Mouse (Mus musculus): ENCODE data around the gene Gm5796. TPM values are rescaled to one million over a fixed set of nuclear protein-coding genes. Genes with fewer than 3 reads are reported as not detected.
"Not testable (repeated sequence)": the region's sequence is repeated elsewhere in the genome, so short reads cannot be mapped to it uniquely, and the experiment has no call there.

Gm5796 gene
- polyA plus RNA-seq (2017; shearing (Covaris generic)): 1 to 10 TPM in 2 of 3 experiments, under 1 TPM in 1; 0.55 to 9.2 (median 3.6) TPM

DNA sequence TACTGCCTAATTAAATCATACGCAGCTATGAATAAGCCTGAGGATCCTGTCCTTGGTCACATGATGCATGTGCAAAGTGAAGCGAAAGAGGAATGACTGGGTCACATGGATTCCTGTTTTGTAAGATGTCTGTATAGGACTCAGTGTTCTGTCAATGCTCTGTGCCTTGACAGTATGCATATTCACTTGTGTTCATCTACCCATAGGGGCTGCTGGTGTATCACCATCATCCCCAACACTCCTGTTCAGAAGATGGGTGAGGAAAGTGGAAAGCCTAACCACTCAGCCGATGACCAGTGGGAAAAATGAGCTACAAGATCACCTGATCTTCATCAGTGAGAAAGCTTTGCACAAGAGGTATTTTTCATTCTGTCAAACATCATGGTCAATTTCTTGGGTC is at the start of gene Gm5796:
TSS of gene Gm5796 (plus strand) at position 301 of the 400 bp plus-strand sequence.
- not testable (repeated sequence) for ATAC-seq

DNA sequence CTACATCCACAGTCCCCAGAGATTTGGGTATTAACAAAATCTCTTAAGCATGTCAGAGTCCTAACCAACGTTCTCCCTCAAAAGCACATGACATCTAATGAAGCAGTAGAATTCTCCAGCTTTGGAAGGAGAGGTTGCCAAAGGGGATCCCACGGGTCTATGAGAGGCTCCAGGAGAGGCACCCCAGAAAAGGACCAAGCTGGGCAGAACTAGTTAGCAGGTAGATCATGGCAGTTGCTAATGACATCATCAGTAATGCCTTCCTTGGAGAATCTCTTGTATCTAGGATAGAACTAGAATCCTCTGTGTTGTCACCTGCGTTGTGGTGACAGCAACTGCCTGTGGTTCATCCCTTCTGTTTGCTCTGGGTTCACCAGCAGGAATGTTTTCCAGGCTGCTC is 25.6 kb upstream of the Gm5796 start, which contains the start of gene Gm3099:
TSS of gene Gm3099 (plus strand) at position 301 of the 400 bp plus-strand sequence.
- not testable (repeated sequence) for ATAC-seq

DNA sequence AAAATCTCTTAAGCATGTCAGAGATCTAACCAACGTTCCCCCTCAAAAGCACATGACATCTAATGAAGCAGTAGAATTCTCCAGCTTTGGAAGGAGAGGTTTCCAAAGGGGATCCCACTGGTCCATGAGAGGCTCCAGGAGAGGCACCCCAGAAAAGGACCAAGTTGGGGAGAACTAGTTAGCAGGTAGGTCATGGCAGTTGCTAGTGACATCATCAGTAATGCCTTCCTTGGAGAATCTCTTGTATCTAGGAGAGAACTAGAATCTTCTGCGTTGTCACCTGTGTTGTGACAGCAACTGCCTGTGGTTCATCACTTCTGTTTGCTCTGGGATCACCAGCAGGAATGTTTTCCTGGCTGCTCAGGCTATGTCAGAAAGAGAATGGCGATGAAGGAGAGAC is 60.1 kb downstream of the Gm5796 start, which contains the start of gene Gm3115:
TSS of gene Gm3115 (plus strand) at position 301 of the 400 bp plus-strand sequence.
- not testable (repeated sequence) for ATAC-seq

Other genes starting within 250 kb of the Gm5796 start
- 1 to 10 TPM in 1 of 3 experiments, under 1 TPM in 2; 0.70 to 8.4 (median 0.83) TPM for gene Gm3002, start 213.9 kb upstream of the Gm5796 start, polyA plus RNA-seq (2017; shearing (Covaris generic))
- not detected for gene Gm3033, start 177.7 kb upstream of the Gm5796 start, polyA plus RNA-seq (2017; shearing (Covaris generic))
- gene Gm2916, start 139.8 kb upstream of the Gm5796 start, polyA plus RNA-seq (2017; shearing (Covaris generic)): under 1 TPM in 1 of 3 experiments, not detected in 2; 0.78 TPM
- not detected for gene Gm3029, start 92.2 kb upstream of the Gm5796 start, polyA plus RNA-seq (2017; shearing (Covaris generic))
- 1 to 10 TPM in 1 of 3 experiments, under 1 TPM in 1, not detected in 1; 0.26 to 1.4 TPM for gene Gm3095, start 60.4 kb upstream of the Gm5796 start, polyA plus RNA-seq (2017; shearing (Covaris generic))
- not detected for gene Gm3099, start 25.5 kb upstream of the Gm5796 start, polyA plus RNA-seq (2017; shearing (Covaris generic))
- 1 to 10 TPM in 1 of 3 experiments, under 1 TPM in 1, not detected in 1; 0.63 to 1.4 TPM for gene Gm3115, start 60.2 kb downstream of the Gm5796 start, polyA plus RNA-seq (2017; shearing (Covaris generic))
- gene Gm8108, start 86.6 kb downstream of the Gm5796 start, polyA plus RNA-seq (2017; shearing (Covaris generic)): 1 to 10 TPM in 2 of 3 experiments, not detected in 1; 2.2 to 9.2 TPM
- not detected for gene Gm3127, start 141.1 kb downstream of the Gm5796 start, polyA plus RNA-seq (2017; shearing (Covaris generic))
- 1 to 10 TPM; 1.7 to 4.2 (median 1.9) TPM for gene Gm2974, start 158.6 kb downstream of the Gm5796 start, polyA plus RNA-seq (2017; shearing (Covaris generic))
- gene Gm3138, start 225.7 kb downstream of the Gm5796 start, polyA plus RNA-seq (2017; shearing (Covaris generic)): not detected

Data from inflammation-experienced regulatory T-cells, adult 6 months (primary cell).